Mouse (Mus musculus): Measurements from ENCODE around the gene Gm1553. TPM values are rescaled to one million over a fixed set of nuclear protein-coding genes. Genes with fewer than 3 reads are reported as not detected.

The Gm1553 gene
- total RNA-seq (2021), result not detected
- long read RNA-seq, experiment 1, result 0 reads
- long read RNA-seq, experiment 2, result 0 reads

GRCm38 (mm10) chr10:82492518-82492917, at the start of gene Gm1553:
TSS of gene Gm1553 (minus strand) at chr10:82492618.
- DNase-seq, result no peak
- intact Hi-C loops (cut with DNase I), result no loop called here

Other genes with a start within 250 kb of the Gm1553 start
- gene 4932415D10Rik, start 176.0 kb downstream of the Gm1553 start, total RNA-seq (2021), result not detected
- gene Gm4924, start 138.4 kb downstream of the Gm1553 start, total RNA-seq (2021), result 1 to 10 TPM in 1 of 2 experiments, under 1 TPM in 1; 0.96 to 1.3 TPM
- 10 to 100 TPM; 28.6 to 32.7 TPM for gene 1190007I07Rik, start 130.6 kb upstream of the Gm1553 start, total RNA-seq (2021)
- 10 to 100 TPM; 15.3 to 15.5 TPM for gene Tdg, start 137.2 kb upstream of the Gm1553 start, total RNA-seq (2021)
- gene Glt8d2, start 198.0 kb upstream of the Gm1553 start, total RNA-seq (2021), result 1 to 10 TPM; 1.7 to 2.8 TPM
- gene Hcfc2, start 203.5 kb upstream of the Gm1553 start, total RNA-seq (2021), result 10 to 100 TPM; 23.8 to 24.6 TPM